Mouse (Mus musculus): Measurements from ENCODE around the gene Ttc9c. TPM values are rescaled to one million over a fixed set of nuclear protein-coding genes. Genes with fewer than 3 reads are reported as not detected.

The Ttc9c gene
- polyA plus RNA-seq (2017; shearing (Covaris generic)): 52.7 TPM

DNA sequence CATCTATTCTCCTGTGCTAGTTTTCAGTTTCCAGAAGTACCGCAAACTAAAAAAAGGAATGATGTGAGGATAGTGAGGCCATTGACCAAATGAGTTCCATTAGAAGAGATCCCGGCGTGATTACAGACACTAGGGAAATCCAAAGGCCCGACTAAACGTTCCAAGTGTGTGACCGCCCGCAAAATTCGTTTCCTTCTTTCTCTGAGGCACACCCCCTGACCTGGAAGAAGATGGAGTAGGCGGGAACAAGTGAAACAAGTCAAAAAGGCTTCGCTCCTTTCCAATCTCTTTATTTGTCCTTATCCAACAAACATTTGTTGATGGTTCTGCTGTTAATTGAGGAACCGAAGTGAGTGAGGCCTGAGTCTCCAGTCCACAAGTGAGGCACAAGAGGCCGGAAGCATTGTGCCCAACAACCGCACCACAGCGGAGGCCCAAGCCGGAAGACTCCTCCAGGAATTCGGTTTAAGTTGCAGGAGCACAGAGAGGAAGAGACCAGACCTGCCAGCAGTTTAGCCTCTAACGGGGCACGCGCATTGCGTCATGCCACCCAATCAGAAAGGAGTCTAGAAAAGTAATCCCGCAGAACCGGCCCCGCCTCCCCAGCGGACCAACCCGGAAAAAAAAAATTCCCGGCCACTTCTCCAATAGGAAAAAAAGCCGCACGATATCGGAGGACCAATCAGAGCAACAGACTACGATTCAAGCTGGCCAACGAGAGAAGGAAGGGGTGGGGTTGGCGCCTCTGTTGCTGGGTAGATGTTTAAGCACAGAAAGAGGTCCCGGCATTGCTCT, at the start of gene Ttc9c:
Gene Ttc9c, minus strand, starts transcription at position 533 of the 795 bp plus-strand sequence.

DNA sequence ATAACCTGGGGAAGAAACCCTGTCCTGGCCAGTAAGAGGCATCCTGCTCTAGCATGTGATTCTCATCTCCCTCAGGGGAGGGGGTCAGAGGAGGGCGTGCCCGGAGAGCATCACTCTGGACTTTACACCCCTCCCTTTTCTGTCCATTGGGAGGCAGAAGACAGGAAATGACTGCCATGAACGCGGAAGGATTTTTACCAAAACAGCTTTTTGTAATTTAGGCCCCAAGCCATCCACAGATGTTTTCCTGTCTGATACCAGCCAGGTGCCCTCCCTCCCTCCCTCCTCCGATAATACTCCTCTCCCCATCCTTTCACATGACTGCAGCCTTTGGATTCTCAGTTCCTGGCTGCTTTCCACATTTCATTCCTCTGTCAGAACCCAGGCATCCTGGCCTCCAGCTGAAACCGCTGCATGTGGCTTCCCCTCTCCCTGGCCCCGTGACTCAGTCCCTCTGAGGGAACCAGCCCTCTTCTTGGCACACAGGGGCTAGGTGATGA, 31.3 kb upstream of the Ttc9c start, which contains the start of gene Lrrn4cl:
Gene Lrrn4cl, plus strand, starts transcription at position 367 of the 500 bp plus-strand sequence.

DNA sequence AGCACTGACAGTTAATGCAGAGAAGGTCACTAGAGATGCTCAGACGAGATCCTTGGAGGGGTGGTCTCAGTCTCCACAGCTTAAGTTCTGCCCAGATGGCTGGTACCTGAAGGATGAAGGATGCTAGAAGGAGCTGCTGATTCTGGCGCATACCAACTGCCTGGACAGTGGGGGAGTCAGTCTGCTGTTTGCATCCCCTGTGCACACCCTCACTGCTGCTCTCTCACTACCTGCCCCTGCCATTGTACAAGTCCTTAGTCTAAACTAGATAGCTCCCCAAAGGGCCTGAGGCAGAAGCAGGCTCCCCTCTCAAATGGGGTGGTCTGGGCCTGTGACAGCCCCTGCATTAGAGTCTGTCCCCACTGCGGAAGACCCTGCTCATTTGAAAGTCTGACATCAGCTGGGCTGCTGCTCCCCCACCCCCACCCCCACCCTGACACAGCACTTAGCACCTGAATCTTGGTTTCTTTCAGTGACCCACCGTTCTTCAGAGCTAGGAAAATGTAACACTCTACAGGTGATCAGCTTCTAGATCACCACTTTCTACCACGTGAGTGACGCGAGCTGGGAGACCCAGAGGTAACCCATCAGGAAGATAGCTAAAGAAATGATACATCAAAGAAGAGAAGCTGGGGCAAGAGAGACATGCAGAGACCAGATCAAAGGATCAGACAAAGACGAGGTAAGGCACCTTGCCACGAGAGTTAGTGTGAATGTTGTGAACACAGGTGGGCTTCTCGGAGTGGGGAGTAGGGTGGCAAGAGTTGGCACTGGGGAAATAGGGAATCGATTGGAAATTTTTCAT, 20.2 kb upstream of the Ttc9c start, which contains the start of gene Gng3:
Gene Gng3, minus strand, starts transcription at position 92 of the 805 bp plus-strand sequence.

DNA sequence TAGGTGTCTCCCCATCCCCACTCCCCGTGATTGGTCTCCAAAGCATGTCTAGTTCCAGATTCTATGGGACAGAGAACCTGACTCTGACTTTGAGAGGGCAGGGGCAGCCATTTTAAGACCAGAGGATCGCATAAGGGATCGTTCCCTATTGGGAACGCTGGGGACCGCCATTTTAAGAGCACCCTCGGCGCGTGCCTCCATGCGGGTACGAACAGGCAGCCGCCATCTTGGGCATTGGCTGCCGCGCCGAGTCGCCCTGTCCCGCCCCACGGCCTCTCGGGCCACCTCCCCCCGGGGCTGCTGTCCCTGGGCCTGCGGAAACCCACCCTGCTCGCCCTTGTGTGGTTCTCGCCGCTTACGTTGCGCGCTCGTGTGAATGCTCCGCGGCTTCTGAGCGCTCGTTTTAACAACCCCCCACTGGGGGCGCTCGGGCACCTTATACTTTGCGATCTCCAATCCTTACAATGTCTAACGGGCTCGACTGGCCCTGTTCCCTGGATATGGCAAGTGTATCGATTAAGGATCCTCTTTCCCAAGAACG, 18.2 kb upstream of the Ttc9c start, which contains the start of gene Bscl2:
Gene Bscl2, plus strand, starts transcription at position 217 of the 541 bp plus-strand sequence.

DNA sequence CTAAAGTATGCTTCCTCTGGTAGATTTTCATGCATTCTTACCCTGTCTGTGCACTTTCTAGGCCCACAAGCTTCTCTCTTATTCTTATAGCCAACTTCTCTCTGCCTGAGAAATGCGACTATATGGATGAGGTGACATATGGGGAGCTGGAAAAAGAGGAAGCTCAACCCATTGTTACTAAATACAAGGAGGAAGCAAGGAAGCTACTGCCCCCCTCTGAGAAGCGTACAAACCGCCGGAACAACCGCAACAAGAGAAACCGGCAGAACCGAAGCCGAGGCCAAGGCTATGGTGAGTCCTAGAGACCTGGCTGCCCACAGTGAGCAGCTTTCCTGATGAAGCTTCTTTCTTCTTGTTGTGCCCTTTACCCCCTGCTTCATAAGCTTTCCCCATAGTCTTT, 10.5 kb upstream of the Ttc9c start, which contains the start of gene AC129217.1:
Gene AC129217.1, plus strand, starts transcription at position 114 of the 400 bp plus-strand sequence.

DNA sequence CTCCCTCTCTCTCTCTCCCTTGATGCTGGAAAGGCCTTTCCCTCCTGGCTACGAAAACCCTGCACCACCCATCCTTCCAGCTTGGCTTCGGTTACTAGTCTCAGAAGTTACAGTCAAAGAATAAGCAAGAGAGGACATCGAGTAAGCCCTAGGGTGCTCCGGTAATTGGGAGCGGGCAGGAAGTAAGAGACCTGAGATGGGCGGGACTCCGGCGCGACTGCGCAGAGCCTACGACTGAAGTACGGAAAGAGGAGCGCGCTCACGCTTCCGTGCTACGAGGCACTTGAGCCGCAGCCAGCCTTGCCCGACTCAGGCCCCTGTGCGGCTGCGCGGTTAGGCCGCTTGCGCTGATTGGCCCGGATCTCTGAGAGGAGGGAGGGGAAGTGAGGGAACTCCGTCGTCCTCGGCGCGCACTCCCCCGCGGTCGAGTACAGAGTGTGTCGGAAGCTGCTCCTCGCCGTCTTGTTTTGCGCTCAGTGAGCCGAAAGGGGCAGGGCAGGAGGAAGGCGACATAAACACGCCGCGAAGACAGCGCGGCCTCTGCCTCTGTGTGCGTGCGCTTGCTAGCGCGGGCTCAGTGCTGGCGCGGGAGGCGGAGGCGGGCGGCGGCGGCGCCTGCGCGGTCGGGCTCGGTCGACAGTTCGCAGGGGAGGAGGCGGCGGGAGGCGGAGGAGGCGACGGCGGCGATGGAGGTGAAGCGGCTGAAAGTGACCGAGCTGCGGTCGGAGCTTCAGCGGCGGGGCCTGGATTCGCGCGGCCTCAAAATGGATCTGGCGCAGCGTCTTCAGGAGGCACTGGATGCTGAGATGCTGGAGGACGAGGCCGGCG, 677 bp upstream of the Ttc9c start, which contains the start of gene Hnrnpul2:
Gene Hnrnpul2, plus strand, starts transcription at position 415 of the 828 bp plus-strand sequence.

DNA sequence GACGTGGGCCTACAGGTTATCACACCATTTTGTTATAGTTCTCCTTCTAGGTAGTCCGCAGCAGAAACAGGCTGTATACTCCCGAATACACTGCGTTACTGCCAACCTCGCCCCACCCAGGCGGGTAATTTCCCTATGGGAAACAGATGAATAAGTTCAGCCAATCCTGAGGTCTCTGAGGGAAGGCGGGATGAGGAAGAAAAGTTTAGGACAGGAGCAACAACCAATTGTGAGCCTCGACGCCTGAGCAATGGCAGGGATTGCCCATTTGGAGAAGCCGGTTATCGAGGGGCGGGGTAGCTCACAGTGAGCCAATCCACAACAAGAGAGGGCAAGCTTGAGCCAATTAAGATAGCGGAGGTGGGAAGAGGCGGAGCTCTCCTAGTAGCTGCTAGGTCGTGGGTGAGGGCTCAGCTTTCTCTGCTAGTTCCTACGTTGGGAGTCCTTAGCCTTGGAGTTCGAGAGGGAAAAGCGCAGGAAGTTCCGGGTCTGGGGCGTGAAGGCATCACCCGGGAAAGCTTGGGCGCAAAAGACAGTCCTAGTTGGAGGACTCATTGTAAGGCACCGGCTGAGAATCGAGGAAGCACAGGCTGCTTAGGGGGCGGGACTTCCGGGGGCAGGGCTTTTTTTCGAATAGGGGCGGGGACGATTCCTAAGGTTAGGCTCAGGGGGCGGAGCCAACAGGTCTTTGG, 16.9 kb downstream of the Ttc9c start, which contains the start of gene Zbtb3:
Gene Zbtb3, plus strand, starts transcription at position 426 of the 692 bp plus-strand sequence.

DNA sequence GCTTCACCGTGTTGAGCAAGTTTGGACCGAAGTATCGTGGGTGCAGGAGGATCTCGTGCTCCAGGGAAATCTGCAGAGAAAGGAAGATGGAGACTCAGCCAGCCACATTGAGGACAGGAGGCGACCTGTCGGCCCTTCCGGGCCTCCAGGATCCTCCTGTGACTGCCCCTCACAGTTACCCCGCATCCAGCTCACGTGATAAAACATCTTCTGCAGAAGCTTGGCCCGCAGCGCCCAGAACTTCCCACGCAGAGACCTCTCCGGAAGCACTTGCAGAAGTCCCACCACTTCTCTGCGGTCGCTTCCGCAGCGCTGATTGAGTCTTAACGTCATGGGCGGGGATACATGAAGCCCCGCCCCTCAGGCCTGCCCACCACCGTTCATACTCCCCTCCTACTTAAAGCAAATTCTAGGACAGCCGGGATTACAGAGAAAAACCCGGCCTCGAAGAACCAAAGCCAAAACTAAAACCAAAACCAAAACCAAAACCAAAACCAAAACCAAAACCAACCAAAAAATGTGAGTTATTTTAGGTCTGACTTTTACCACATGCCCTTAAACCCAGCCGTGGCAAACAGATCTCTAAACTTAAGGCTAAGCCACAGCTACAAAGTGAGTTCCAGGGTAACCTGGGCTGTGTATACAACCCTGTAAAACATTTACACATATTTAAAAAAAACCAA, 20.7 kb downstream of the Ttc9c start, which contains the start of gene Polr2g:
Gene Polr2g, minus strand, starts transcription at position 314 of the 683 bp plus-strand sequence.

DNA sequence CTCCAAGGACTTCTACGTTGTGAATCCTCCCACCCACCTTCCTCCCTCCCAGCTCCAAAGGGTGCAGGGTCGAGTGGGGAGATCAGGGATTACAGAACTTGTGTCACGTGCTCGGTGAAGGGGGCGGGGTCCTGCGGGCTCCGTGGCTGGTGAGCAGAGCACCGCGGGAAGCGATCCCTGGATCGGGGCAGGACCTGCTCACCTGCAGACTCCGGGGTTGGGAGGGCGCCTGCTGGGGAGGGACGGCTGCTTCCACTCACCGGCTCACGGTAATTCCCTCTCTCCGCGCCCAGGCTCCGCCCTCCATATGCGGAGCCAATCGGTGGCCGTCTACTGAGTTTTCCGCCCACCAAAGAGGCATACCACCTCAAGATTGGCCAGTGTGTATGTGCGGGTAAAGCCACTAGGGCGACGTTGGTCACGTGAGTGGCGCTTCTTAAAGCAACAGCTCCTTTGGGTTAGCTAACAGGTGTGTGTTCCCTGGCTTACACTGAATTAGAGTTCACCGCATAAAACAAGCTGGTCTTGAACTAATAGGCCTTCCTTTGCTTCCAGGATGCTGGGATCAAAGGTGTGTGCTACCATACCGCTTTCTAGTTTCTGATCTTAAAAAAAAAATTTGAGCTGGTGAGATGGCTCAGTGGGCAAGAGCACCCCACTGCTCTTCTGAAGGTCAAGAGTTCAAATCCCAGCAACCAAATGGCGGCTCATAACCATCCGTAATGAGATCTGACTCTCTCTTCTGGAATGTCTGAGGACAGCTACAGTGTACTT, 32.9 kb downstream of the Ttc9c start, which contains the start of gene Taf6l:
Gene Taf6l, minus strand, starts transcription at position 410 of the 774 bp plus-strand sequence.

DNA sequence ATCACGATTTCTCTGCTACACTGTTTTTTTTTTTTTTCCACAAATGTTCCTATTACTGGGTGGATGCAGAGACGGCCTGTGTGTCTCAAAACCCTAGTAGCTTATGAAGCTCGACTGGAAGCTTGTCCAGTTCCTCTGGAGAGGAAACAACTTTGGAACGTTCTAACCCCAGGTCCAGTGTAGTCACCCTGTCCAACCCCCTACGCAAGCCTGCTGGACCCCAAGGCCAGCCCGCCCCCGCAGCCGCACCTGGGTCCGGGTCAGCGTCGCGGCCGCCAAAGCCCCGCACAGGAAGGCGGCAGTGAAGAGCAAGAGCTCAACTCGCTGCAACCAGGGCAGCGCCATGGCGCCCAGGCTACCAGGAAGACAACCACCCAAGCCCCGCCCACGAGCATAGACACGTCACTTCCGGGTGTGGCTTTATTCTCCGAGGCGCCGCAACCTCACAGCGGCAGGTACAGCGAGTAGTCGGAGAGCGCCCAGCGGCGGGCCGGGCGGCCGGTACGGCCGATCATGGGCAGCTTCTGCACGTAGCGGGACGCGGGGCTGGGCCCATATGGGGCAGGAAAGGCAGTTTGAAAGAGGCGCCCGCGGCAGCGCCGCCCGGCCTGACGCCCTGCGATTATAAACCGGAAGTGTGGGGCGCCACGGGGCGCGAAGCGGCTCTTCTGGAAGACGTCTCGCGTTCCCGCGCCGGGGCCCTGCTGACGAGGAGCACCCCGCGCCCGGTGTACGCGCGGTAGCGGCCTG, 44.9 kb downstream of the Ttc9c start, which contains the start of gene Tmem179b:
Gene Tmem179b, minus strand, starts transcription at position 382 of the 750 bp plus-strand sequence.

DNA sequence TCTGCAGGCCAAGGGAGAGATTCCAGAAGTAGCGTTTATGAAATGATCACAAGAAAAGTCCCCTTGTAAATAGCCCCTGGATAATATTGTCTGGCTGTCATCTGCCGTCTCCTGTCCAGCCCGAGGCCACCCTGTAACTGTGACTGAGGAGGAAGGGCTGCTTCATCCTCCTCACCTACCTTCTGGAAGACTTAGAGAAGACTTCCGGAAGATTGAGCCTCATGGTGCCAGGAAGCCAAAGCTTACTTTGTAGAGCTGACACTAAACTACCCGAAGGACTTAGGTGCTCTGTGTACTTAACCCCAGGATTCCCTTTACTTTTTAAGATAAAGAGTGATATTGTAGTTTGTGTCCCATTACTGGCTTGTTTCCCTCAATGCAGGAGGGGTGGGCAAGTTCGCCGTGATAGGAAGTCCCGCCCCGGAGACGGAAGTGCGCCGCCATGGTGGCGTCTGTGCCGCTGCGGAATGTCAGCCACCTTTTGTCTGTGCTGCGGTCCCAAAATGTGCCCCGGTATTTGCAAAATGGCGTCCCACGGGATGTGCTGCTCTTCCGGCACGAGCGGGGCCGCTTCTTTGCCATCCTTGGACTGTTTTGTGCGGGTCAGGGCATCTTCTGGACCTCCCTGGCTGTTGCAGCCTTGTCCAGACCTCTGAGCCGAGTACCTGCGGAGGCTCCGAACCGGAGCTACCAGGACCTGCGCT, 48.4 kb downstream of the Ttc9c start, which contains the start of gene Tmem223:
Gene Tmem223, plus strand, starts transcription at position 430 of the 704 bp plus-strand sequence.

Other genes starting within 250 kb of the Ttc9c start
- not detected for gene Slc22a8, start 228.1 kb downstream of the Ttc9c start, polyA plus RNA-seq (2017; shearing (Covaris generic))
- gene Slc22a6, start 201.3 kb downstream of the Ttc9c start, polyA plus RNA-seq (2017; shearing (Covaris generic)): not detected
- gene Chrm1, start 155.5 kb downstream of the Ttc9c start, polyA plus RNA-seq (2017; shearing (Covaris generic)): not detected
- 89.7 TPM for gene Slc3a2, start 96.0 kb downstream of the Ttc9c start, polyA plus RNA-seq (2017; shearing (Covaris generic))
- 107 TPM for gene Wdr74, start 83.5 kb downstream of the Ttc9c start, polyA plus RNA-seq (2017; shearing (Covaris generic))
- 1.3 TPM for gene 1700092M07Rik, start 78.6 kb downstream of the Ttc9c start, polyA plus RNA-seq (2017; shearing (Covaris generic))
- 183 TPM for gene Stx5a, start 77.9 kb downstream of the Ttc9c start, polyA plus RNA-seq (2017; shearing (Covaris generic))
- gene Nxf1, start 62.3 kb downstream of the Ttc9c start, polyA plus RNA-seq (2017; shearing (Covaris generic)): 267 TPM
- gene Tmem223, start 48.3 kb downstream of the Ttc9c start, polyA plus RNA-seq (2017; shearing (Covaris generic)): 114 TPM
- 189 TPM for gene Tmem179b, start 44.9 kb downstream of the Ttc9c start, polyA plus RNA-seq (2017; shearing (Covaris generic))
- gene Taf6l, start 32.9 kb downstream of the Ttc9c start, polyA plus RNA-seq (2017; shearing (Covaris generic)): 4.1 TPM
- gene Polr2g, start 20.8 kb downstream of the Ttc9c start, polyA plus RNA-seq (2017; shearing (Covaris generic)): 194 TPM
- gene Zbtb3, start 16.8 kb downstream of the Ttc9c start, polyA plus RNA-seq (2017; shearing (Covaris generic)): 4.8 TPM
- 5.2 TPM for gene Hnrnpul2, start 677 bp upstream of the Ttc9c start, polyA plus RNA-seq (2017; shearing (Covaris generic))
- not detected for gene AC129217.1, start 10.4 kb upstream of the Ttc9c start, polyA plus RNA-seq (2017; shearing (Covaris generic))
- 120 TPM for gene Bscl2, start 18.1 kb upstream of the Ttc9c start, polyA plus RNA-seq (2017; shearing (Covaris generic))
- gene Gng3, start 19.9 kb upstream of the Ttc9c start, polyA plus RNA-seq (2017; shearing (Covaris generic)): 0.36 TPM
- 0.11 TPM for gene Lrrn4cl, start 31.4 kb upstream of the Ttc9c start, polyA plus RNA-seq (2017; shearing (Covaris generic))
- 163 TPM for gene Ubxn1, start 52.2 kb upstream of the Ttc9c start, polyA plus RNA-seq (2017; shearing (Covaris generic))
- gene Uqcc3, start 61.6 kb upstream of the Ttc9c start, polyA plus RNA-seq (2017; shearing (Covaris generic)): 103 TPM
- 88.4 TPM for gene Lbhd1, start 64.4 kb upstream of the Ttc9c start, polyA plus RNA-seq (2017; shearing (Covaris generic))
- gene Gm49403, start 64.6 kb upstream of the Ttc9c start, polyA plus RNA-seq (2017; shearing (Covaris generic)): not detected
- gene 1810009A15Rik, start 69.5 kb upstream of the Ttc9c start, polyA plus RNA-seq (2017; shearing (Covaris generic)): 66.5 TPM
- not detected for gene Gm49416, start 69.6 kb upstream of the Ttc9c start, polyA plus RNA-seq (2017; shearing (Covaris generic))
- 38.9 TPM for gene Ints5, start 73.7 kb upstream of the Ttc9c start, polyA plus RNA-seq (2017; shearing (Covaris generic))
- 138 TPM for gene Ganab, start 78.7 kb upstream of the Ttc9c start, polyA plus RNA-seq (2017; shearing (Covaris generic))
- gene B3gat3, start 101.0 kb upstream of the Ttc9c start, polyA plus RNA-seq (2017; shearing (Covaris generic)): 27.6 TPM
- gene Rom1, start 110.0 kb upstream of the Ttc9c start, polyA plus RNA-seq (2017; shearing (Covaris generic)): 10.9 TPM
- 59.8 TPM for gene Eml3, start 110.2 kb upstream of the Ttc9c start, polyA plus RNA-seq (2017; shearing (Covaris generic))
- gene Mta2, start 122.5 kb upstream of the Ttc9c start, polyA plus RNA-seq (2017; shearing (Covaris generic)): 130 TPM
- 49.0 TPM for gene Tut1, start 134.5 kb upstream of the Ttc9c start, polyA plus RNA-seq (2017; shearing (Covaris generic))
- 342 TPM for gene Eef1g, start 147.7 kb upstream of the Ttc9c start, polyA plus RNA-seq (2017; shearing (Covaris generic))
- gene Ahnak, start 170.0 kb upstream of the Ttc9c start, polyA plus RNA-seq (2017; shearing (Covaris generic)): 81.5 TPM